Mouse (Mus musculus): ENCODE measurements at regions not wholly inside any gene's neighbourhood (a gene's known extent, or its start where the extent isn't known, plus 50 kb on each side); places are given as distances from the start of the nearest gene placed in this dataset.

- Histone ChIP-seq H3K9me3 (ENCODE audit: control insufficient read depth, low read length) (no peaks in the 10 kb centered on the region), H3K36me3 (ENCODE audit: control insufficient read depth, insufficient read depth, low read length) (no peaks in the 10 kb centered on the region), H3K27ac (replicated peaks in 1 of 2; ENCODE audit: control insufficient read depth in 1 of 2, insufficient read depth in 1 of 2, low read depth in 2 of 2, low read length in 2 of 2) (no peak overlapping the region), H3K4me3 (ENCODE audit: control insufficient read depth in 1 of 2, insufficient read depth in 1 of 2, low read depth in 1 of 2, low read length in 2 of 2) (no peak overlapping the region; a peak in 1 of 4 replicates), H3K4me1 (ENCODE audit: control insufficient read depth in 2 of 2, insufficient read depth in 2 of 2, low read length in 2 of 2) (peaks cover 3 to 7% of the 10 kb centered on the region in 2 experiments; a peak in 3 of 4 replicates), H3K4me2 (ENCODE audit: low read length) (peak overlapping the region; percentile 53), H3K9ac (ENCODE audit: low read length) (no peak overlapping the region), H3K27me3 (ENCODE audit: control insufficient read depth, insufficient read depth, low read length) (no peaks in the 10 kb centered on the region)
- ATAC-seq (ENCODE audit: insufficient number of reproducible peaks, insufficient read depth, low FRiP score, low read depth), result no peak
- WGBS, result 14% methylated on average over 8 of the region's 8 CpGs
Observed at GRCm38 (mm10) chr15:51503341-51503740, 2381.4 kb upstream of the Gm7489 start.

GRCm38 (mm10) chr15:51504016-51504760 lies 2380.5 kb upstream of the Gm7489 start:
- Histone ChIP-seq H3K27me3 (ENCODE audit: control insufficient read depth, insufficient read depth, low read length) (no peaks in the 10 kb centered on the region), H3K36me3 (ENCODE audit: control insufficient read depth, insufficient read depth, low read length) (no peaks in the 10 kb centered on the region), H3K9ac (ENCODE audit: low read length) (no peak overlapping the region), H3K27ac (replicated peaks in 1 of 2; ENCODE audit: control insufficient read depth in 1 of 2, insufficient read depth in 1 of 2, low read depth in 2 of 2, low read length in 2 of 2) (no peak overlapping the region), H3K9me3 (ENCODE audit: control insufficient read depth, low read length) (no peaks in the 10 kb centered on the region), H3K4me3 (ENCODE audit: control insufficient read depth in 1 of 2, insufficient read depth in 1 of 2, low read depth in 1 of 2, low read length in 2 of 2) (no peak overlapping the region), H3K4me2 (ENCODE audit: low read length) (no peak overlapping the region), H3K4me1 (ENCODE audit: control insufficient read depth in 2 of 2, insufficient read depth in 2 of 2, low read length in 2 of 2) (peaks cover 3 to 7% of the 10 kb centered on the region in 2 experiments; a peak in 3 of 4 replicates)
- 85% methylated on average over 11 of the region's 11 CpGs for WGBS
- ATAC-seq (ENCODE audit: insufficient number of reproducible peaks, insufficient read depth, low FRiP score, low read depth), result no peak

GRCm38 (mm10) chr15:51504789-51505188 lies 2379.9 kb upstream of the Gm7489 start:
- Histone ChIP-seq H3K4me3 (ENCODE audit: control insufficient read depth in 1 of 2, insufficient read depth in 1 of 2, low read depth in 1 of 2, low read length in 2 of 2) (no peak overlapping the region), H3K27ac (replicated peaks in 1 of 2; ENCODE audit: control insufficient read depth in 1 of 2, insufficient read depth in 1 of 2, low read depth in 2 of 2, low read length in 2 of 2) (no peak overlapping the region), H3K4me2 (ENCODE audit: low read length) (no peak overlapping the region), H3K9me3 (ENCODE audit: control insufficient read depth, low read length) (no peaks in the 10 kb centered on the region), H3K4me1 (ENCODE audit: control insufficient read depth in 2 of 2, insufficient read depth in 2 of 2, low read length in 2 of 2) (peaks cover 3 to 7% of the 10 kb centered on the region in 2 experiments; a peak in 3 of 4 replicates), H3K9ac (ENCODE audit: low read length) (no peak overlapping the region), H3K36me3 (ENCODE audit: control insufficient read depth, insufficient read depth, low read length) (no peaks in the 10 kb centered on the region), H3K27me3 (ENCODE audit: control insufficient read depth, insufficient read depth, low read length) (no peaks in the 10 kb centered on the region)
- WGBS, result 78% methylated on average over 5 of the region's 5 CpGs
- ATAC-seq (ENCODE audit: insufficient number of reproducible peaks, insufficient read depth, low FRiP score, low read depth), result no peak

DNA sequence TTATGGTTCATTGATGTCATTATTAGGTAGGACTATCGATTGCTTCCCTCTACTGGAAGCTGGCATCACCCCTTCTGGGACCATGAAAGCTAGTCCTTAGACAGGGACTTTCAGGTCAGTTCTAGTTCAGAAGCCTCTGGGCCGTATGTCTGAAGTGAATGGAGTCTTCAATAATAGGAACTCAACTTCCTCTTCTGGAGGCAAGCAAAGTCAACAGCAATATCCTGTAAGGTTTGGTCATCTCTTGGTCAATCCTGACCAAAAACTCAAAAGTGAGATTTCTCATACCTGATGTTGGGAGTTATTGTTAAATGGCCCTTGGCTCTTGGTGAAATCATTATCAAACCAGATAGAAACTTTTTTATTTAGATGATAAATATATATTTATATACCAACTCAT lies 2377.6 kb upstream of the Gm7489 start:
- no peak overlapping the region for H3K9ac ChIP-seq (ENCODE audit: low read length)
- H3K27me3 ChIP-seq (ENCODE audit: control insufficient read depth, insufficient read depth, low read length), result no peaks in the 10 kb centered on the region
- no peak overlapping the region for H3K27ac ChIP-seq (replicated peaks in 1 of 2; ENCODE audit: control insufficient read depth in 1 of 2, insufficient read depth in 1 of 2, low read depth in 2 of 2, low read length in 2 of 2)
- no peak for ATAC-seq (ENCODE audit: insufficient number of reproducible peaks, insufficient read depth, low FRiP score, low read depth)
- H3K4me1 ChIP-seq (ENCODE audit: control insufficient read depth in 2 of 2, insufficient read depth in 2 of 2, low read length in 2 of 2), result peaks cover 3 to 7% of the 10 kb centered on the region in 2 experiments; a peak in 3 of 4 replicates
- H3K4me2 ChIP-seq (ENCODE audit: low read length), result no peak overlapping the region
- H3K4me3 ChIP-seq (ENCODE audit: control insufficient read depth in 1 of 2, insufficient read depth in 1 of 2, low read depth in 1 of 2, low read length in 2 of 2), result no peak overlapping the region
- no peaks in the 10 kb centered on the region for H3K9me3 ChIP-seq (ENCODE audit: control insufficient read depth, low read length)
- no peaks in the 10 kb centered on the region for H3K36me3 ChIP-seq (ENCODE audit: control insufficient read depth, insufficient read depth, low read length)
- WGBS, result 73% methylated on average over 2 of the region's 2 CpGs

- Histone ChIP-seq H3K27ac (replicated peaks in 1 of 2; ENCODE audit: control insufficient read depth in 1 of 2, insufficient read depth in 1 of 2, low read depth in 2 of 2, low read length in 2 of 2) (no peak overlapping the region), H3K9ac (ENCODE audit: low read length) (no peak overlapping the region), H3K27me3 (ENCODE audit: control insufficient read depth, insufficient read depth, low read length) (no peaks in the 10 kb centered on the region), H3K4me3 (ENCODE audit: control insufficient read depth in 1 of 2, insufficient read depth in 1 of 2, low read depth in 1 of 2, low read length in 2 of 2) (no peak overlapping the region), H3K36me3 (ENCODE audit: control insufficient read depth, insufficient read depth, low read length) (no peaks in the 10 kb centered on the region), H3K9me3 (ENCODE audit: control insufficient read depth, low read length) (no peaks in the 10 kb centered on the region), H3K4me1 (ENCODE audit: control insufficient read depth in 2 of 2, insufficient read depth in 2 of 2, low read length in 2 of 2) (no peaks in the 10 kb centered on the region), H3K4me2 (ENCODE audit: low read length) (no peak overlapping the region)
- WGBS, result 56% methylated on average over 5 of the region's 5 CpGs
- ATAC-seq (ENCODE audit: insufficient number of reproducible peaks, insufficient read depth, low FRiP score, low read depth), result no peak
Observed at GRCm38 (mm10) chr15:51511319-51511718, 2373.4 kb upstream of the Gm7489 start.

GRCm38 (mm10) chr15:51536317-51536716 lies 2348.4 kb upstream of the Gm7489 start:
- H3K4me1 ChIP-seq (ENCODE audit: control insufficient read depth in 2 of 2, insufficient read depth in 2 of 2, low read length in 2 of 2), result no peaks in the 10 kb centered on the region
- H3K9me3 ChIP-seq (ENCODE audit: control insufficient read depth, low read length), result no peaks in the 10 kb centered on the region
- H3K4me3 ChIP-seq (ENCODE audit: control insufficient read depth in 1 of 2, insufficient read depth in 1 of 2, low read depth in 1 of 2, low read length in 2 of 2), result no peak overlapping the region
- no peaks in the 10 kb centered on the region for H3K36me3 ChIP-seq (ENCODE audit: control insufficient read depth, insufficient read depth, low read length)
- no peaks in the 10 kb centered on the region for H3K27me3 ChIP-seq (ENCODE audit: control insufficient read depth, insufficient read depth, low read length)
- H3K27ac ChIP-seq (replicated peaks in 1 of 2; ENCODE audit: control insufficient read depth in 1 of 2, insufficient read depth in 1 of 2, low read depth in 2 of 2, low read length in 2 of 2), result no peak overlapping the region
- H3K9ac ChIP-seq (ENCODE audit: low read length), result no peak overlapping the region
- no peak overlapping the region for H3K4me2 ChIP-seq (ENCODE audit: low read length)
- no peak for ATAC-seq (ENCODE audit: insufficient number of reproducible peaks, insufficient read depth, low FRiP score, low read depth)
- 51% methylated on average over 5 of the region's 5 CpGs for WGBS

DNA sequence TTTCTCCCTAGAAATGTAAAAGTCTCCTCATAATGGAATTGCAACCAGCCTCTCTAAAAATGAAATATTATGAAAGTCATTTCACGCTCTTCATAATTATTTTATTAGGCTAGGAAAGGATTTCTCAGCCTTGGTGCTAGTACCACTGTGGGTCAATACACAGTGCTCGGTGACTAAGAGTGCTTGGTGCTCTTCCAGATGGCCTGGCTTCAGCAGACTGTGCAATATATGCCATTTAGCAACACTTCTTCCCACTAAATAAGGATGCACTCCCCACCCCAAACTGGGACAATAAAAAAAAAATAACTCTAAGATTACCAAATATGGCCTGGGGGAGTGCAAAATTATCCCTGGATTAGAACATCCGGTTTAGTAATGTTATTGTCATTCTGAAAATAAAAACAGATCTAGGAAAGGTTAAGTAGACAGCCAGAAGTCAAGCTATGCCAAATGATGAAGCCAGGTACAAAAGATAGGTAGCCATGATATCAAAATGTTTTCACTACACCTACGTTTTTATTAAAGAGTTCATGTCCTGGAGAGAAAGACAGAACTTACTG lies 2333.4 kb upstream of the Gm7489 start:
- H3K9ac ChIP-seq (ENCODE audit: low read length), result no peak overlapping the region
- no peaks in the 10 kb centered on the region for H3K9me3 ChIP-seq (ENCODE audit: control insufficient read depth, low read length)
- H3K36me3 ChIP-seq (ENCODE audit: control insufficient read depth, insufficient read depth, low read length), result no peaks in the 10 kb centered on the region
- H3K27me3 ChIP-seq (ENCODE audit: control insufficient read depth, insufficient read depth, low read length), result no peaks in the 10 kb centered on the region
- no peak overlapping the region for H3K27ac ChIP-seq (replicated peaks in 1 of 2; ENCODE audit: control insufficient read depth in 1 of 2, insufficient read depth in 1 of 2, low read depth in 2 of 2, low read length in 2 of 2)
- no peak overlapping the region for H3K4me3 ChIP-seq (ENCODE audit: control insufficient read depth in 1 of 2, insufficient read depth in 1 of 2, low read depth in 1 of 2, low read length in 2 of 2)
- H3K4me1 ChIP-seq (ENCODE audit: control insufficient read depth in 2 of 2, insufficient read depth in 2 of 2, low read length in 2 of 2), result no peaks in the 10 kb centered on the region
- ATAC-seq (ENCODE audit: insufficient number of reproducible peaks, insufficient read depth, low FRiP score, low read depth), result no peak
- 78% methylated on average over 4 of the region's 4 CpGs for WGBS
- H3K4me2 ChIP-seq (ENCODE audit: low read length), result no peak overlapping the region

GRCm38 (mm10) chr15:51558215-51558614 lies 2326.5 kb upstream of the Gm7489 start:
- Histone ChIP-seq H3K4me3 (ENCODE audit: control insufficient read depth in 1 of 2, insufficient read depth in 1 of 2, low read depth in 1 of 2, low read length in 2 of 2) (no peak overlapping the region), H3K4me2 (ENCODE audit: low read length) (no peak overlapping the region)
- ATAC-seq (ENCODE audit: insufficient number of reproducible peaks, insufficient read depth, low FRiP score, low read depth), result no peak

More at GRCm38 (mm10) chr15:51558215-51558614, 2326.5 kb upstream of the Gm7489 start:
- Histone ChIP-seq H3K9ac (ENCODE audit: low read length) (no peak overlapping the region), H3K9me3 (ENCODE audit: control insufficient read depth, low read length) (no peaks in the 10 kb centered on the region), H3K27me3 (ENCODE audit: control insufficient read depth, insufficient read depth, low read length) (no peaks in the 10 kb centered on the region), H3K36me3 (ENCODE audit: control insufficient read depth, insufficient read depth, low read length) (no peaks in the 10 kb centered on the region), H3K4me1 (ENCODE audit: control insufficient read depth in 2 of 2, insufficient read depth in 2 of 2, low read length in 2 of 2) (no peaks in the 10 kb centered on the region), H3K27ac (replicated peaks in 1 of 2; ENCODE audit: control insufficient read depth in 1 of 2, insufficient read depth in 1 of 2, low read depth in 2 of 2, low read length in 2 of 2) (no peak overlapping the region)
